Mouse (Mus musculus): ENCODE results near the gene Sp3. TPM values are rescaled to one million over a fixed set of nuclear protein-coding genes. Genes with fewer than 3 reads are reported as not detected.
A peak's percentile ranks its signal among the peaks of the same experiment; 100 is the strongest.

The Sp3 gene
- total and polyA plus RNA-seq, 3 experiments = 27.8 to 299 (median 34.9) TPM

- Histone ChIP-seq H3K27ac (ENCODE audit: control insufficient read depth, low read depth, low read length) (no peak overlapping the region), H3K9ac (ENCODE audit: control insufficient read depth, low read depth, low read length, poor library complexity, severe bottlenecking) (no peak overlapping the region), H3K4me1 (ENCODE audit: control insufficient read depth in 1 of 2, insufficient read depth in 2 of 2, low read length in 2 of 2) (peaks cover 2 to 10% of the 10 kb centered on the region in 2 experiments), H3K9me3 (replicated peaks; ENCODE audit: insufficient read depth, low read length) (no peaks in the 10 kb centered on the region), H3K79me2 (ENCODE audit: control insufficient read depth, insufficient read depth, low read length, poor library complexity) (peaks cover 64% of the 10 kb centered on the region), H3K4me3 (ENCODE audit: control insufficient read depth in 1 of 2, insufficient read depth in 1 of 2, low read depth in 2 of 2, low read length in 2 of 2) (no peak overlapping the region), H3K27me3 (ENCODE audit: control insufficient read depth in 1 of 2, insufficient read depth in 2 of 2, low read length in 2 of 2) (no peaks in the 10 kb centered on the region), H3K36me3 (ENCODE audit: control insufficient read depth in 1 of 2, insufficient read depth in 2 of 2, low read length in 2 of 2) (peaks cover 25 to 43% of the 10 kb centered on the region in 2 experiments)
- TF ChIP-seq E2F4 (IDR thresholded peaks at IDR 0.05; ENCODE audit: borderline replicate concordance, low read depth, low read length) (no peak), MAZ (IDR thresholded peaks at IDR 0.05; ENCODE audit: low read depth, low read length) (no peak), GABPA (IDR thresholded peaks at IDR 0.05; ENCODE audit: low read depth, low read length) (no peak), EP300 (IDR thresholded peaks at IDR 0.05; ENCODE audit: low read depth in 1 of 2, low read length in 2 of 2) (no peak), ETS1 (IDR thresholded peaks at IDR 0.05; ENCODE audit: low read depth, low read length) (no peak), BHLHE40 (IDR thresholded peaks at IDR 0.05; ENCODE audit: borderline replicate concordance, low read depth, low read length) (no peak), TAL1 (IDR thresholded peaks at IDR 0.05; ENCODE audit: low read length) (no peak), SIN3A (IDR thresholded peaks at IDR 0.05; ENCODE audit: low read length) (no peak), MAFK (IDR thresholded peaks at IDR 0.05; ENCODE audit: borderline replicate concordance, low read depth, low read length) (no peak), CHD2 (IDR thresholded peaks at IDR 0.05; ENCODE audit: low read length) (no peak), MAX (IDR thresholded peaks at IDR 0.05; ENCODE audit: low read length) (no peak), JUND (IDR thresholded peaks at IDR 0.05; ENCODE audit: low read depth, low read length) (no peak), POLR2A (IDR thresholded peaks at IDR 0.05; ENCODE audit: control insufficient read depth in 1 of 2, insufficient read depth in 1 of 2, low read depth in 1 of 2, low read length in 2 of 2, poor library complexity in 1 of 2) (no peak), POLR2AphosphoS2 (IDR thresholded peaks at IDR 0.05; ENCODE audit: low read length) (no peak), MYC (IDR thresholded peaks at IDR 0.05; ENCODE audit: low read depth, low read length) (no peak), MXI1 (IDR thresholded peaks at IDR 0.05; ENCODE audit: low read depth, low read length) (no peak), NELFE (IDR thresholded peaks at IDR 0.05; ENCODE audit: low read depth, low read length) (no peak)
- DNase-seq (ENCODE audit: low read depth, low spot score) = no peak
Observed at GRCm38 (mm10) chr2:72965450-72965849, 14.8 kb downstream of the Sp3 start.

- H3K27me3 ChIP-seq (ENCODE audit: control insufficient read depth in 1 of 2, insufficient read depth in 2 of 2, low read length in 2 of 2) = no peaks in the 10 kb centered on the region
- no peak overlapping the region for H3K4me3 ChIP-seq (ENCODE audit: control insufficient read depth in 1 of 2, insufficient read depth in 1 of 2, low read depth in 2 of 2, low read length in 2 of 2)
- TF ChIP-seq USF2 (IDR thresholded peaks at IDR 0.05; ENCODE audit: borderline replicate concordance in 1 of 2, insufficient read depth in 1 of 2, low read depth in 1 of 2, low read length in 2 of 2) (no peak), RAD21 (IDR thresholded peaks at IDR 0.05; ENCODE audit: low read depth, low read length) (peak; percentile 1), ZC3H11A (IDR thresholded peaks at IDR 0.05; ENCODE audit: low read depth, low read length) (0 out of 2 replicates have a peak, but pooled peaks have one; percentile 13), ZNF384 (IDR thresholded peaks at IDR 0.05; ENCODE audit: low read depth, low read length) (peak; percentile 64; the same call in 1 of the 2 replicates), NRF1 (IDR thresholded peaks at IDR 0.05; ENCODE audit: insufficient read depth, low read depth, low read length, poor library complexity, severe bottlenecking) (no peak), CTCF (IDR thresholded peaks at IDR 0.05 in 2 of 3, conservative IDR thresholded peaks at IDR 0.05 in 1 of 3; ENCODE audit: control insufficient read depth in 1 of 3, insufficient read depth in 1 of 3, low read depth in 2 of 3, low read length in 3 of 3, poor library complexity in 1 of 3, severe bottlenecking in 1 of 3) (peak in 1 of 3 experiments; percentile 31; a peak in 1 of 6 replicates), POLR2AphosphoS2 (IDR thresholded peaks at IDR 0.05; ENCODE audit: low read length) (no peak), MAX (IDR thresholded peaks at IDR 0.05; ENCODE audit: low read length) (no peak), JUND (IDR thresholded peaks at IDR 0.05; ENCODE audit: low read depth, low read length) (no peak)
- no peak for DNase-seq (ENCODE audit: low read depth, low spot score)
- peaks cover 61% of the 10 kb centered on the region for H3K79me2 ChIP-seq (ENCODE audit: control insufficient read depth, insufficient read depth, low read length, poor library complexity)
- no peak overlapping the region for H3K27ac ChIP-seq (ENCODE audit: control insufficient read depth, low read depth, low read length)
- no peak overlapping the region for H3K9ac ChIP-seq (ENCODE audit: control insufficient read depth, low read depth, low read length, poor library complexity, severe bottlenecking)
- peaks cover 13 to 20% of the 10 kb centered on the region in 2 experiments for H3K36me3 ChIP-seq (ENCODE audit: control insufficient read depth in 1 of 2, insufficient read depth in 2 of 2, low read length in 2 of 2)
- no peaks in the 10 kb centered on the region for H3K9me3 ChIP-seq (replicated peaks; ENCODE audit: insufficient read depth, low read length)
- peaks cover 4 to 8% of the 10 kb centered on the region in 2 experiments for H3K4me1 ChIP-seq (ENCODE audit: control insufficient read depth in 1 of 2, insufficient read depth in 2 of 2, low read length in 2 of 2)
Observed at GRCm38 (mm10) chr2:72956415-72956814, 23.8 kb downstream of the Sp3 start.
